Mouse (Mus musculus) midbrain, embryonic 10.5 days (tissue): ENCODE data around the gene Eif3i. TPM values are rescaled to one million over a fixed set of nuclear protein-coding genes. Genes with fewer than 3 reads are reported as not detected.

Experiments used
- DNase-seq: peaks from one replicate; pipeline ENCODE4 v3.0.0-alpha.2; 2017; ENCODE audit warnings: low spot score
- H3K27ac ChIP-seq: fragments of 300-500 bp; sonication (generic); replicated peaks from 2 replicates; pipeline ENCODE4 v1.5.1; 2016; ENCODE audit warnings: mild to moderate bottlenecking
- H3K27me3 ChIP-seq: fragments of 300-500 bp; sonication (generic); 2 replicates; pipeline ENCODE4 v1.6.1; 2016; ENCODE audit warnings: low read depth, mild to moderate bottlenecking; ENCODE audit not compliant: poor library complexity, severe bottlenecking
- H3K36me3 ChIP-seq: fragments of 300-500 bp; sonication (generic); 2 replicates; pipeline ENCODE4 v1.6.1; 2016; ENCODE audit warnings: mild to moderate bottlenecking, moderate library complexity
- H3K4me1 ChIP-seq: fragments of 300-500 bp; sonication (generic); 2 replicates; pipeline ENCODE4 v1.6.1; 2016
- H3K4me3 ChIP-seq: fragments of 300-500 bp; sonication (generic); 2 replicates; pipeline ENCODE4 v1.5.1; 2016; ENCODE audit warnings: mild to moderate bottlenecking, moderate library complexity
- H3K9me3 ChIP-seq: fragments of 300-500 bp; sonication (generic); replicated peaks from 2 replicates; pipeline ENCODE4 v1.6.1; 2016; ENCODE audit warnings: mild to moderate bottlenecking
- WGBS: fragments of 180-500 bp; shearing (Covaris S2); methylation state at CpG from one replicate; pipeline ENCODE4 v1.1.7; 2016; 5-methylcytosine and 5-hydroxymethylcytosine counted together
- polyA plus RNA-seq: library from polyadenylated mRNA; unstranded; fragments of >200 nt; fragmentation: Nextera tagmentation; extraction: Ambion mirVana; gene quantifications from 2 replicates; pipeline ENCODE4 v1.2.1, GENCODE M21; 2016

Eif3i gene
- polyA plus RNA-seq, 1 experiment from 2014 or later: 293 TPM

DNA sequence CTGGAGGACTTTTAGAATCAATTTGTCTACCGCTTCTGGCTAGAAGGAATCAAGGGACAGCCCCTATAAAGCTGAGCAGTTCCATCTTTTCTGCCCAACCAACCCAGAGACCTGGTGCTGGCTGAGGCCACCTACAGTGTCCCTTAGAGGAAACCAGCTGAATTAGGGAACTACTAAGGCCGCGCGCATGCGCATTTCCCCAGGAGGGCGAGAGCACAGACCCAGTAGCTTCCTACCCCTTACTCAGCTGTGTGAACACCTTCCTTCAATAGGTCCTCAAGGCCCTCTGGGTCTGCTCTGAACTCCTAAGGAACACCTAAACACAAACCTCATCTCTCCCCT is 24.6 kb upstream of the Eif3i start:
- H3K9me3 ChIP-seq: no peaks in the 10 kb centered on the region
- H3K27me3 ChIP-seq: no peaks in the 10 kb centered on the region
- peaks cover 43% of the 10 kb centered on the region for H3K4me1 ChIP-seq
- WGBS: 2% methylated on average over 6 of the region's 6 CpGs
- peaks cover 42% of the 10 kb centered on the region for H3K36me3 ChIP-seq
- H3K27ac ChIP-seq: peak overlapping the region; percentile 89
- peak overlapping the region; percentile 73 for H3K4me3 ChIP-seq
- DNase-seq: peak; percentile 68

DNA sequence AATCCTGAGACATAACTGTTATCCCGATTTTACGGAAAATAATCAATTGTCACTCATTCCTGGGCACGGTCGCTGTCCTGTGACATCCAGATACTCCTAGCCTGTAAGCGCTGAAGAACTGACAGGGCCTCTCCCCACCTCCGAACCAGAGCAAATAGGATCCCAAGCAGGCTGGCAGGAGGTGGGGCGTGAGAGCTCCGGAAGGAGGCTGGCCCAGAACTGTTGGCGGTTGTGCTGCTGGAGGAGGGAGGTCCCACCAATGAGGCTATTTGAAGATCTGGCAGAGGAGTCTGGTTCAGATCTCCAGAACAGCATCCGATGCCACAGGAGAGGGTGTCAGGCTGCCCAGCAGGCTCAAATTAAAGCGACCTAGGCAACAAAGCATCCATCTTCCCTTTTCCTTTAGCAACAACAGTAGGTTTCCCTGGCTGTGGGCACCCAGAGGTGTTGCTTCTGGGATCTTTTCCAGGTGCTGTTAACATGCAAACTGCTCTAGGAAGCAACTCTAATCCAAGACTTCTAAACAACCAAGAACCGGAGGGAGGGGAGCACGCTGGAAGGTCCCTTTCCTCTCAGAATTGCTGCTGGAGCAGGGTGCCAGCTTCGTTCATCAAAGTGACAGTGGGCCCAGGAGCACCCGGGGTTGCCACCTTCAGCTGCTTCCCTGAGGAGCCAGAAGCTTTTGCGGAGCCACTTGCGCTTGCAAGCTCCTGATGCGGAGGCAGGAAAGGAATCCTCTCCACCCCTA is 24.0 kb upstream of the Eif3i start:
- Histone ChIP-seq H3K4me1 (peaks cover 43% of the 10 kb centered on the region), H3K9me3 (no peaks in the 10 kb centered on the region), H3K36me3 (peaks cover 37% of the 10 kb centered on the region), H3K27me3 (no peaks in the 10 kb centered on the region), H3K4me3 (peak overlapping the region; percentile 73), H3K27ac (peak overlapping the region; percentile 89)
- WGBS: 1% methylated on average over 18 of the region's 18 CpGs
- peak; percentile 84 for DNase-seq

DNA sequence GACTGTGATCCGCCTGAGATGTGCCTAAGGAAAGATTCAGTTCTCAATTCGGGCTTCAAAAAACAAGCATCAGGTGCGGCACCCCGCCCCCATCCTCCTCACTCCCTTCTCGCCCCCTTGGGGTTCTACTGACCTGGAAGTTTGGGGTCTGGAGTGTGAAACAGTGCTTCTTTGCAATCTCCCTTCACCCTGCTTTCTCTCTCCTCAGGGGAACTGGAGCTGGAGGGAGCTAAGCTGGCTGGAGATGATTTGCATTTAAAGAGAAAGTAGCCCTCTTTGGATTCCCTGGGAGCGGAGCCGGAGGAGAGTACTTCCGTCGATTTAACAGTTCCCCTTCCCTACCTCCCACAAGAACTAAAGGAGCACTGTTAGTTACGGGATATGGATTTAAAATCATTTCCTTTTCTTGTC is 23.2 kb upstream of the Eif3i start, which contains the start of gene Ccdc28b:
Gene Ccdc28b, minus strand, starts transcription at position 267 of the 411 bp plus-strand sequence.
- Histone ChIP-seq H3K27ac (peak within 1 kb of the TSS; percentile 89), H3K27me3 (no peaks in the 10 kb centered on the region), H3K36me3 (peaks cover 29% of the 10 kb centered on the region), H3K9me3 (no peaks in the 10 kb centered on the region), H3K4me1 (peaks cover 46% of the 10 kb centered on the region), H3K4me3 (peak within 1 kb of the TSS; percentile 73)
- peak; percentile 61 for DNase-seq
- WGBS: under 1% methylated on average over 10 of the region's 10 CpGs

DNA sequence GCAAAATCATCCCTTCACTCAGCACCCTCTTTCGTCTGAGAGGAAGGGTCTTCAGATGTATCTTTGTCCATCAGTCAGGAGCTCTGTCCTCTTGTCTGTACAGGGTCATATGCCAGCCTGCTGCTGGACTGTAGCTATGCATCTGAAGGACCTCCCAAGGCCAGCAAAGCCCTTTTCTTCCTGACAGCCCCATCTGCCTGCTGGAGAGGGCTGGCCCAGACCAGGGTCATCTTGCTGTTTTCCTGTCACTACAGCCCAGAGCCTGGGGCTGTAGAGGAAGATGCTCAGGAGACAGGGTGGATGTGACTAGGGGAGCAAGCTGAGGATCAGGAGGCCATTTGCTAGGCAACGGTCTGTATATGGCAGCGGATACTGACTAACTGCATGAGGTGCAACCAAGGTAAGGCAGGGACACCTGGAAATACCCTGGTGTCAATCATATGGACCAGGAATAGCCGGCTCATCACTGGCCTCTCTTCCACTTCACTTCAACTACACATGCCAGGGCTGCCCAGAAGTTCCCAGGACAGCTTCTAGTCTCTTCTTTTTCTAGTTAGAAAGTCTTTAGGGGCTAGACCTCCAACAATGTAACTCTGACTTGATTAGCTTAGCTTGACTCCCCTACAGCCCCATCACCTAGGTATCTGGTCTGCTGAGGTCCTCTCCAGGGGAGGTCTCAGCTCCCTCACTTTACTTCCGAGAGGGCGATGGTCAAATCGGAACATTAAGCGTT is 22.5 kb upstream of the Eif3i start:
- no peaks in the 10 kb centered on the region for H3K27me3 ChIP-seq
- no peak for DNase-seq
- H3K4me3 ChIP-seq: peak overlapping the region; percentile 73
- WGBS: 22% methylated on average over 8 of the region's 8 CpGs
- peaks cover 53% of the 10 kb centered on the region for H3K4me1 ChIP-seq
- H3K9me3 ChIP-seq: no peaks in the 10 kb centered on the region
- peak overlapping the region; percentile 89 for H3K27ac ChIP-seq
- peaks cover 22% of the 10 kb centered on the region for H3K36me3 ChIP-seq

DNA sequence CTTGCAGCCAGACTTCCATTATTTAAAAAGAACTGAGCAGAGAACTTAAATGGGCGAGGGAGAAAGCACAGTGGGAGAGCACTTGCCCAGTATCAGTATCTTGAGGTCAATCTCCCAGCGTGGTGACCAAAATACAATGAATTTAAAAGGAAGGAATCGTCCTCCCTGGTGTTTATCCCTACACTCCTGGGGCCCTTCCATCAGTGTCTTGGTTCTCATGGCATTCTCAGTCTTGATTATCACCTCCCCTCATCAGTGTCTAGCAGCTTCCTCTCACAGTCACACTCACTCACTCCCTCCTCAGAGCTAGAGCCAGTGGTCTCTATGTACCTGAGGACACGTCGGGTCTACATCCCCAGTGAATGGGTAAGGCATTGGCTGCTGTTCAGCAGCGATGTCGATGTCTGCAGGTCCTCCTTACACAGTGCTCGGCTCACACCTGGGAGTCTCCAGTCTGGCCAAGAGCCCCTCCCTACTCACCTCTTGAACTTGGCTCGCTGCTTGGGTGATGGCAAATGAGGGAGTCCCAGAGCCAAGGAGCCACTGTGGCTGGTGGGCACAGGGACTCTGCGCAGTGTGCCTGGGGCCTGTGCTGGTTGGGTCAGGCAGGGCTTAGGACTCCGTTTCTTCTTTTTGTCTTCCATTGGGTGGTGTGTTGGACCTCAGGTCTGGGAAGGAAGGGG is 21.8 kb upstream of the Eif3i start:
- H3K4me1 ChIP-seq: peaks cover 57% of the 10 kb centered on the region
- WGBS: 80% methylated on average over 11 of the region's 11 CpGs
- H3K4me3 ChIP-seq: peak overlapping the region; percentile 73
- DNase-seq: no peak
- H3K36me3 ChIP-seq: peaks cover 17% of the 10 kb centered on the region
- H3K27me3 ChIP-seq: no peaks in the 10 kb centered on the region
- H3K9me3 ChIP-seq: no peaks in the 10 kb centered on the region
- H3K27ac ChIP-seq: peak overlapping the region; percentile 89

DNA sequence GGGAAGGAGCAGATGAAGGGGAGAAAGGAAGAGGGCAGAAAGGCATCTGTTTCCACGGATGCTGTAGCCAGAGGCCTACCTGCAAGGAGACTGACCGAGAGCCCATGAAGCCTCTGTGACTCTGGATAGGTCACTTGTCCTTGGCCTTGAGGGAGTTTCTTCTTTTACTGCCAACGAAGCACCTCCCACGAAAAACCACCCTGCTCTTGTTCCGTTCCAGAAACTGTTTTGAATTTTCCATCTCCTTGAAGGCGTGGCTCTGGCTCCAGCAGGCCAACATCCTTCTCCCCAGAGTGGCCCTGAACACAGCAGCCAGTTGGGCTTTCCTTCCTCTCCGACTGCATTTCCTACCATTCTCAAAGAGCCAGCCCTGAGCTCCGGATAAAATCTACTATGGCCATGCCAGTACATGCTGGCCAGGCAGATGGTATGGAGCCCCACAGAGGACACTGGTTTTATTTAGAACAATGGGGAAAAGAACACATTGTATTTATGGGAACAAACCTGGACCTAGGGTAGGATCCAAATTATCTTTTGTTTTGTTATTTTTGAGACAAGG is 20.9 kb upstream of the Eif3i start:
- no peaks in the 10 kb centered on the region for H3K9me3 ChIP-seq
- 85% methylated on average over 8 of the region's 8 CpGs for WGBS
- peaks cover 57% of the 10 kb centered on the region for H3K4me1 ChIP-seq
- no peaks in the 10 kb centered on the region for H3K27me3 ChIP-seq
- no peak overlapping the region for H3K27ac ChIP-seq
- peaks cover 17% of the 10 kb centered on the region for H3K36me3 ChIP-seq
- no peak for DNase-seq
- H3K4me3 ChIP-seq: peak overlapping the region; percentile 4; the same call in 1 of the 2 replicates

DNA sequence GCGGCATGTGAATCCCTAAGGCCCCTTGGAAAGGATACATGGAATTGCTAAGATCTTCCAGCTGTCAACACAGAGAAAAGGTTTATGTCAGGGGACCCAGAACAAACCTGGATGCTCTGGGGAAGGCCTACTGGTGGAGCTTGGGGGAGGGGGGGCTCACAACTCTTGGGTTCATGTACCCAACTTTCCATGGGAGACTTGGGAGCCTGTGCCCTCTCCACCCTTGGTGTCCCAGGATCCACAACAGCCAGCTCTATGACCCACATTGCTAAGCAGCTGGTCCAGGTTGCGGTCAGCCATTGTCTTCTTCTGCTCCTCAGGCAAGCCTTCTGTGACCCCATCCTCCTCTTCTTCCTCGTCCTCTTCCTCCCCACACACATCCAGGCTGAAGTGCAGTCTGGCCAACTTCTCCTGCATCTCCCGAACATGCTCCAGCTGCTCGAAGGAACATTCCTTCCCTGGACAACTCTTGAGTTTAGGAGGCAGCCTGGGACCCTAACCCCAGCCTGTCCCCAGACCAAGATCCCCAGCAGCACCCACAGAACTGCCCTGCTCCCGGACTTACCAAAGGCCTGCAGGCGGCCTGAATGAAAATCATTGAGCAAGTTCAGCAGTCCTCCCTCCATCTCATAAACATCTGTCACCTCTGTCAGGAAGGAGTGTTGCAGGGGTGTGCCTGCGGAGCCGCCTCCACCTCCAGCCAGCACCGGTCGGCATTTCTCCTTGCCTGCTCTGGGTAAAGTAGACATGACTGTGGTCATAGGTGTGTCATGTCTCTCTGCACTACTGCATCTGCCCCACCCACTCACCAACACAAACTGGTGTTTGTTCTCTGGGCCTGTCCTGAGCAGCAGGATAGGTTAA is 20.2 kb upstream of the Eif3i start:
- H3K4me3 ChIP-seq: no peak overlapping the region
- no peaks in the 10 kb centered on the region for H3K27me3 ChIP-seq
- 90% methylated on average over 11 of the region's 11 CpGs for WGBS
- no peak for DNase-seq
- H3K4me1 ChIP-seq: peaks cover 54% of the 10 kb centered on the region
- H3K9me3 ChIP-seq: no peaks in the 10 kb centered on the region
- peaks cover 19% of the 10 kb centered on the region for H3K36me3 ChIP-seq
- no peak overlapping the region for H3K27ac ChIP-seq

DNA sequence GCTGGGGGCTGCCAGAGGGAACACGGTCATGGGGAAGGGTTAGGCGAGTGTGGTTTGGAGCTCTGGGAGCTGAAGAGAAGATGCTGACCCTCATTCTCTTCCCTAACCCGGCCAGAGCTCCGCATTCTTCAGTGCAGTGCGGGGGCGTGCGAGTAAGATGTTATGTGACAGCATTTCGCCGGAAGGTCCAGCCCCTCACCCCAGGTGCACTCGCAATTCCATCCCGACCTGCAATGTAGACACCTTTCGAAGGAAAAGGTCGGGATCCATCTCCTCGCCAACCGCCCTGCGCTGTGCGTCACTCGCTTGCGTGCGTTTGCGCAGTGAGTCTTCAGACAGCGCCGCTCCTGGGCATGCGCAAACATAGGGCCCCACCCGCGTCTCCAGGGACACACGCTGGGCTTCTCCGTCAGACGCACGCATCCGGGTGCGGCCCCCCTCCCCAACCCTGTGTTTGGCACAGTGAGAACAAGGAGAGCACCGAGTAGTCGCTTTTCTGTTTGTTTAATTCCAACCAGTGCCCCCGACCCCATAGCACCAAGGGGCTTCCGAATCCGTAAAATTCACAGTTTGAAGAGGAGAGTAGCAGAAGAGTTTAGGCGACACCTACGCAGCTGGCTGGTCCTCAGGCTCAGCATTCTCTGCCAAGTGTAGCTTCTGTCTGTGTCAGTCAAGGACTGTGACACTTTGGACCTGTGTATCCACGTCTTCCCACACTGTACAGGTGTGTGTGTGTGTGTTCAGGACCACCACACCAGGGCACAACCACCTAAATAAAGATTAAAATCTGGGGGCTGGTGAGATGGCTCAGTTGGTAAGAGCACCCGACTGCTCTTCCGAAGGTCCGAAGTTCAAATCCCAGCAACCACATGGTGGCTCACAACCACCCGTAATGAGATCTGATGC is 18.6 kb upstream of the Eif3i start, which contains the start of gene Iqcc:
Gene Iqcc, minus strand, starts transcription at position 314 of the 906 bp plus-strand sequence.
- peak; percentile 92 for DNase-seq
- WGBS: 5% methylated on average over 44 of the region's 44 CpGs
- Histone ChIP-seq H3K4me3 (peak within 1 kb of the TSS; percentile 69), H3K27ac (peak within 1 kb of the TSS; percentile 91), H3K36me3 (peaks cover 22% of the 10 kb centered on the region), H3K27me3 (no peaks in the 10 kb centered on the region), H3K4me1 (peaks cover 38% of the 10 kb centered on the region), H3K9me3 (no peaks in the 10 kb centered on the region)

DNA sequence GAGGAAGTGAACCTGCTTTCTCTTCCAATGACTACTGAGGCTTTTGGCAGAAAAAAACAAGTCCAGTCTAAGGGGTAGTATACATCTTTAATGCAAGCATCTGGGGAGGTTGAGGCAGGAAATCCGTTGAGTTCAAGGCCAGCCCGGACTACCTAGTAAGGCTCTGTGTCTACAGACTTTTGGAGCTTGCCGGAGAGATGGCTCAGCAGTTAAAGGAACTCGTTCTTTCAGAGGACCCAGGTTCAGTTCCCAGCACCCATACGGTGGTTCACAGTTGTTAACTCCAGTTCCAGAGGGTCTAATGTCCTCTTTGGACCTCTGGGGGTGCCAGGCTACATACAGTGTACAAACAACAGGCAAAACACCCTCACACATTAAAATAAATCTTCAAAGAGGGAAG is 17.6 kb upstream of the Eif3i start:
- Histone ChIP-seq H3K27me3 (no peaks in the 10 kb centered on the region), H3K27ac (peak overlapping the region; percentile 91), H3K36me3 (peaks cover 22% of the 10 kb centered on the region), H3K9me3 (no peaks in the 10 kb centered on the region), H3K4me1 (peaks cover 28% of the 10 kb centered on the region), H3K4me3 (peak overlapping the region; percentile 69)
- DNase-seq: no peak
- 92% methylated on average over 5 of the region's 5 CpGs for WGBS

DNA sequence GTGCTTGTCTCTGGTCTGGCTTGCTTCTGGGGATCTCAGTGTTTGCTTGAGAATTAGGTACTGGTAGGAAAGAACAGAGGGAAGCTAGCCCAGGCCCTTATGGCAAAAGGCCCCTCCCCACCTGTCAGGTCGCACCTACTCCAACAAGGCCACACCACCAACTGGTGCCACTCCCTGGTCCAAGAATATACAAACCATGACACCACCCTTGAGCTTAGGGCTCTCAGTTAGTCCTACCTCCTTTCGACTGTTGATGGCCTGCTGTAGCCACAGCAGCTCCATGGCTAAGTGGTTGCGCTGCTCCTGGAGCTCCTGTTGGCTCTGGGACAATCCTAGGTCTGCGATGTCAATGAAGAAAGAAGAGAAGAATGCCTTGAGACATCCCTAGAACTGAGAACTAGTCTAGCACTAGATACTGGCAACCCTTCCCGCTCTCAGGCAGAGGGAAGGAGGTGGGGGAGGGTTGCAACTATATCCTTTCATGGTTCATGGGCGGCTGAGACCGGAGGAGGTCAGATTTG is 16.7 kb upstream of the Eif3i start:
- peaks cover 19% of the 10 kb centered on the region for H3K4me1 ChIP-seq
- no peaks in the 10 kb centered on the region for H3K27me3 ChIP-seq
- H3K36me3 ChIP-seq: peaks cover 22% of the 10 kb centered on the region
- no peaks in the 10 kb centered on the region for H3K9me3 ChIP-seq
- no peak overlapping the region for H3K4me3 ChIP-seq
- DNase-seq: no peak
- WGBS: 97% methylated on average over 7 of the region's 7 CpGs
- H3K27ac ChIP-seq: no peak overlapping the region

DNA sequence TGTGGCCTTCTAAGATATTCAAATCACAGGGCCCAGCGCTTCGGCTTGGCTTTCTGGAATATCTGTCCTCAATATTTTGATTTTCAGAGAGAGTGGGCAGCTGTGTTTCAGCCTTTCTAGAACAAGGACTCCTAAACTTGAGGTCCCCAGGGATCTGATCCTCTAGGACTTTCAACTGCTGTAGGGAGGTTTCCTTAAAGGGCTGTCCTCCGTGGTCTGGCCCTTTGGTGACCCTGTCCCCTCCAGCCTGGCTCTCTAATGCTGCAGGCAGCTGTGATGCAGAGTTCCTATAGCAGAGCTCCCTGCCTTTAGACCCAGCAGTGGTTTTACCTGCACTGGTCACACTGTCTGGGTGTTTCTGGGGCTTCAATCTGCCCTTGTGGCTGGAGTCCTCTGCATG is 16.2 kb upstream of the Eif3i start:
- Histone ChIP-seq H3K27ac (no peak overlapping the region), H3K36me3 (peaks cover 22% of the 10 kb centered on the region), H3K27me3 (no peaks in the 10 kb centered on the region), H3K4me1 (peaks cover 14% of the 10 kb centered on the region), H3K9me3 (no peaks in the 10 kb centered on the region), H3K4me3 (no peak overlapping the region)
- WGBS: 94% methylated on average over 3 of the region's 3 CpGs
- no peak for DNase-seq
